Mouse (Mus musculus): ENCODE measurements around the gene Tube1.

Tube1 gene

DNA sequence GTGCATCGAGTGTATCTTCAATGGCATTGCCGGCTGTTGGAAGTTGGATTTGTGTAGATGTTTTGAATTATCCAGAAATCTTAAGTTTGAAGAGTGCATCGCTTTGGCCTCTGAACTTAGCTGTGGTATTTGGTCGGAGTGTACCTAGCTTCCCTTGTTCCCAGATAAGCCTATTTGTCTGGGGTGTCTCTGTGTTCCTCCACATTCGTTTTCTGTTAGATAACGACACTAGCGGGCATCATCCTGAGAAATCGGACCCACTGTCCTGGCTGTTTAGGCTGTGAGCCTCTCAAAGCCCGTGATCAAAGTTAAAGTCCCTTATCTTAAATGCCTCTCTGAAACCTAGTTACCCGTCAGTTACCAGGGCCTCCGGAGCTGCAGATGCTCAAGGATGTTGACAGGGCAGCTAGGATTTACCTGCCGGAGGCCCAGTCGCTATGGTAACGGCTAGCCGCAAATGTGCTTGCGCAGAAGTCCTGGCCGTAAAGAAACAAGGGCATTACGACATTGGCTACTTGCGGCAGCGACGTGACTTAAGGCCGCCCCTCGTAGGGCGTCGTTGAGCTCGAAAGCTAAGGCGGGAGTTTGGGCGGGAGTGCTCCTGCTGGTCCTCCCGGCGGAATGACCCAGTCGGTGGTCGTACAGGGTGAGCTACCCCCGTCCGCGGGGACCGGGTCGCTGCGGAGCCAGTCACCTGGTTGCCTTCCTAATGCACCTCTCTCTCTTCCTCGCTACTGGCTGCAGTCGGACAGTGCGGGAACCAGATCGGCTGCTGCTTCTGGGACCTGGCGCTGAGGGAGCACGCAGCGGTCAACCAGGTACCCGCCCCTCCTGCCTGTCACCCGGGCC, at the start of gene Tube1, which contains the start of gene Fam229b:
Tube1 (plus strand) TSS at position 515 of the 849 bp plus-strand sequence.
Fam229b (minus strand) TSS at position 453 of the 849 bp plus-strand sequence.
- DNase-seq (ENCODE audit: low read depth, low spot score) = peak; percentile 80

GRCm38 (mm10) chr10:39096981-39097380, 36.8 kb upstream of the Tube1 start:
- no peak for DNase-seq (ENCODE audit: low read depth, low spot score)

- no peak for DNase-seq (ENCODE audit: low read depth, low spot score)
Measured at GRCm38 (mm10) chr10:39098746-39099145, 35.0 kb upstream of the Tube1 start.

DNA sequence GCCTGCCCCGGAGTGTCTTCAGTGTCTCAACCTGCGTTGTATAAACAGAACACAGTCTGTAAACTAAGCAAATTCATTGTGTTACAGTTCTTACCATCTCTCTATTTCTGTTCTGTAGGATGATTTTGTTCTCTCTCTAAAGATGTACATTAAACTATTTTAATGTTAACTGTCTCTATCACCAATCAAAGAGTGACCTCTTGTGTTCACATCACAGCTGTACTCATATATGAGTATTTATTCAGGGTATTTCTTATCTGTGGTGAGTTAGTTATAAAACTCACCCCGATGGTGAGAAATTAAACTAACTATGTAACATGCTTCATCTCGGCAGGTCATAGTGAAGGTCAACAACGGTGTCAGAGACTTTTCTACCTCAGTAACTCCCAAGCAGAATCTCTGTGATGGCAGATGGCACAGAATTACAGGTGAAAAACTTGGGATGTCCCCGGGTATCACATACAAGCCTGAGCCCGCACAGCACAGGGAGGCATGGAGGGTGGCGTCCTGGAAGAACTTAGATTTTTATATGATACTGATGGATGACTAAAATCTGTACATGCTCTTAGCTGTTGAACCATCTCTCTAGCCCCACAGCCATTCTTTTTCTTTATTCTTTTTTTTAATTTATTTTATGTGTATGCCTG, 28.9 kb upstream of the Tube1 start:
- DNase-seq (ENCODE audit: low read depth, low spot score) = no peak

DNA sequence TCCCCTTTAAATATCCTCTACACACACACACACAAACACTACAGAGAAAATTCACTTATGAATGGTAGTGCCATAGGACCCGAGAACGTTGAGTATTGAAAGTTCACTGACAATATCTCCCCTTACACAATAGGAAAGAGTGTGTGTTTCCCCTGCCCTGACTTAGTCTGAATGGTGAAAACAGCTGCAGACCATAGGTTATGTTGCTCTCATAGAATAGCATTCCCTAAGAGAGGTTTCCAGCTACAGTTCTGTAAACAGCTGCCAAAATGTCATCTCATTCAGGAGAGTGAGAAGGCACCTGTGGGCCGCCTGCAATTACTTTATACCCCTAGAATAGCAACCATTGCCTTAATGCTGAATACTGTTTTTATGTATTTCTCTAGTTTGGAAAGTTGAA, 27.4 kb upstream of the Tube1 start:
- no peak for DNase-seq (ENCODE audit: low read depth, low spot score)

DNA sequence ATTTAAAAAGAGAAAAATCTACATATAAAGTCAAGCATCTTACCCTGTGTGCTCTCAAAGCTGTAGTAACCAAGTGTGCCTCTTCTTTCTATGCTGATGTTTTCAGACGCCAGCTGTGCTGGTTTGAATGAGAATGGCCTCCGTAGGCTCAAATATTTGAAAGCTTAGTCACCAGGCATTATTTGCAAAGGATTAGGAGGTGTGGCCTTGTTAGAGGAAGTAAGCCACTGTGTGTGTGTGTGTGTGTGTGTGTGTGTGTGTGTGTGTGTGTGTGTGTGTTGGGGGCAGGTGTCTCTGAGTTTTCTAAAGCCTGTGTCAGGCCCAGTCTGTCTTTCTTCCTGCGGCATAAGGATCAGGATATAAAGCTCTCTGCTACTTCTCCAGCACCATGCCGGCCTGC, 26.8 kb upstream of the Tube1 start:
- DNase-seq (ENCODE audit: low read depth, low spot score) = no peak

GRCm38 (mm10) chr10:39108837-39109488, 24.8 kb upstream of the Tube1 start:
- no peak for DNase-seq (ENCODE audit: low read depth, low spot score)

- no peak for DNase-seq (ENCODE audit: low read depth, low spot score)
Measured at GRCm38 (mm10) chr10:39109489-39109874, 24.3 kb upstream of the Tube1 start.

DNA sequence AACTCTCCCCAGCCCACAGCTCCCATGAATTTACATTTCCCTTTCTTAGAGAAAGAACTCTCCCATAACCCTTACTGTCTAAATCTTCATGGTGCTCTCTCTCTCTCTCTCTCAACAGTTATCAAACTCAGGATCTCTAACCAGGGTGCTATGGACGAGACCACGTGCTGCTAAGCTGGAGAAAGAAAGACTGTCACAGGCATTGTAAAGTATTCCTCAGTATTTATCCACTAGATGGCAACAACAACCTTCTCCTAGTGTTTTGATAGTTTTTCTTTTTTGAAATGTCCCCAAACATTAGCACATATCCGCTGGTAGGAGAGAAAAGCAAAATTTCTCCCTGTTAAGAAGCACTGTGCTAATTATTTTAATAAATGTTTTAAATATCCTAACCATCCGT, 12.4 kb upstream of the Tube1 start:
- DNase-seq (ENCODE audit: low read depth, low spot score) = no peak

DNA sequence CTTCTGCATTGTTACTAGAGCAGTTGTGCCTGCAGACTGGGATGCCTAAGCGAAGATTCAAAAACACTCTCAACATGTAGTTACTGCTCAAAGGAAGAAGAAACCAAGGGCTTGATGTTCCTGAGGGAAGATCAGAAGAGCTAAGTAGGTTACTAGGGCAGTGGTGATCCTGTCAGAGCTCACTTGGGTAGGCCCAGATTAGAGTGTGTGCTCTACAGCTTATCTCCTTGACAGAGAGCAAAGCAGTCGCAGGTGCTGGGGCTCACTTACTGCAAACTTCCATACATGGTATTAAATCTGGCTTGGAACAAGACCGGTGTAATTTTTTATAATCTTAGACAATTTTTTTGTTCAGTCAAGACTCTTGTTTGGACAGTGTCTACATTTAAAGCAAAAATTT, 4.0 kb downstream of the Tube1 start:
- no peak for DNase-seq (ENCODE audit: low read depth, low spot score)

DNA sequence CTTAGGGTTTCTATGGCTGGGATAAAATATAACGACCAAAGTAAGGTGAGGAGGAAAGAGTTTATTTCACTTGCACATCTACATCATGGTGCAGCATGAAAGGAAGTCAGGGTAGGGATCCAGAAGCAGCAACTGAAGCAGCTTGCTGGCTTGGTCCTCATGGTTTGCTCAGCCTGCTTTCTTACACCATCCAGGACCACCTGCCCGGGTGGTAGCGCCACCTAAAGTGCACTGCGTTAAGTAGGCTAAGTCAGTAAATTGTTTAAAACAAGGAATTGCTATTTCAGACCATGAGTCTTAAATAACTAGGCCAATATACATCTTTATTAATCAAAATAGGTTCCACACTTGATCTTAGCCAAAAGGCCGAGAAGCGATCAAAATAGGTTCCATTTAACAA, 5.0 kb downstream of the Tube1 start:
- no peak for DNase-seq (ENCODE audit: low read depth, low spot score)

GRCm38 (mm10) chr10:39140843-39141242, 7.1 kb downstream of the Tube1 start:
- no peak for DNase-seq (ENCODE audit: low read depth, low spot score)

GRCm38 (mm10) chr10:39141401-39141800, 7.6 kb downstream of the Tube1 start:
- DNase-seq (ENCODE audit: low read depth, low spot score) = peak; percentile 19

DNA sequence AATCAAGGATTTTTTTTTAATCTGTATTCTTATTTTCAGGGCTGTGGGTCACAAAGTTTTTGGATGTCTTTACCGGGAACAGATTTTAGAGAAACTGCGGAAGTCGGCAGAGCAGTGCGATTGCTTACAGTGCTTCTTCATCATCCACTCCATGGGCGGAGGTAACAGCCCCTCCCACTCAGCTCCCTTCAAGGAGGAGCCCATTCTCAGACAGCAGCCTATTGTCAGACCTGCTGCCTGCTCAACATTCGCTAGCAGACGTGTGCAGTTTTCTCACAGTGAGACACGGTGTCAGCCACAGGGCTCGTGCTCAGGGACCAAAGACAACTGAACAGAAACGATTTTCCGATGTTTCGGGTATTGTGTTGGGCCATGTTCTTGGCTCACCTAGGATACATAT, 8.4 kb downstream of the Tube1 start:
- DNase-seq (ENCODE audit: low read depth, low spot score) = no peak

- DNase-seq (ENCODE audit: low read depth, low spot score) = no peak
Measured at GRCm38 (mm10) chr10:39156719-39157118, 22.9 kb downstream of the Tube1 start.

GRCm38 (mm10) chr10:39157321-39157720, 23.5 kb downstream of the Tube1 start:
- no peak for DNase-seq (ENCODE audit: low read depth, low spot score)

DNA sequence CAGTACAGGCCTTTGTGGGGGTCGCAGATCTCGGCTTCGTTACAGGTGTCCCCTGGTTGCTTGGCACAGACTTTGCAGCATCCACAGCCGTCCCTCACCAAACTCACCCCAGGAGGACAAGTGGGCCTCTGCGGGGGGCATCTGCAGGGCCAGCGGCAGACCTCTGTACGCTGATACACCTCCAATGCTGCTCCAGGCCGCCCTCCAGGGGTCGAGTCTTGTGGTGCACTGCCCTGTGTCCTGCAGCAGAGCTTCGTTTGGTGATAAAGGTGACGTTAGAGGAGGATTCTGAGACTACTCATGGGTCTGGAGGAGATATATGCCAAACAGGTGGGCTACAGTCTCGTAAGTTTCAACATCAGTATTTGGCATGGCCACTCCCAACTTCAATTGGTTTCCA, 24.5 kb downstream of the Tube1 start:
- DNase-seq (ENCODE audit: low read depth, low spot score) = no peak

- no peak for DNase-seq (ENCODE audit: low read depth, low spot score)
Measured at GRCm38 (mm10) chr10:39161406-39161805, 27.6 kb downstream of the Tube1 start.

DNA sequence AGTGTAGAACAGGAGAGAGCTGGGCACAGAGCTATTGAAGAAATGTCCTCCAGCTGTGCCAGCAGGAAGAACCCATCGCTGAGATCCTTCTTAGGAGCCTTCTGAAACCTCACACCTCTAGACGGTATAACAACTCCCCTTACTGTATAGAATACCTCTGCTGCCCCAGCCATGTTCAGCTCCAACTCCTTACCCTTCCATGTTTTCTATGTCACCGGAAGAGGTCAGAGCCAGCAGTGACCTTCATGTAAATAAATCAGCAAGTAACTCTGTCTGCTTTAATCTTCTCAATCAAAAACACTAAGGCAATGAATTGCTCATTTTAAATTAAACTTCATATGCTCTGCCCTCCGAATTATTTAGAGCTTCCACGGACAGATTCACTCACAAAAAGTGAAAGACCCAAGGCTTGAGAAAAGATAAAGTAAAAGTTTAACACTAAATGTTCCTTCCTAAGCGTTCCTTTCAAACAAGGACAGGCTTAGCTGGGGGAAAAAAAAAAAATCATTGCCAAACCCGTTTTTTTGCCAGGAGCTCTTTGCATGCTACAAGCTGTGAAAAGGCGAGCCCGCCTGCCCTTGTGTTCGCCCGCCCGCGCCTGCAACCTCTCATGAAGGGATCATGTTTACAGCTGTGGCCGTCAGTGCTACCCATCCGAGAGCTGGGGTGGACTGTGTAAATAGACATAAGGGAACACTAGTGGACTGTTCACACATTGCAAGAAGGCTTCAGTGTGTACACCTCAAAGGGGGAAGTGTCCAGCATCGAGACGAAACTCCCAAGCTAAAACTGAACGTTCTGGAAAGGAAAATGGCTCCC, 29.1 kb downstream of the Tube1 start:
- no peak for DNase-seq (ENCODE audit: low read depth, low spot score)

GRCm38 (mm10) chr10:39163694-39164093, 29.9 kb downstream of the Tube1 start, which contains the start of gene Ccn6:
TSS of gene Ccn6 (minus strand) at chr10:39163794.
- no peak for DNase-seq (ENCODE audit: low read depth, low spot score)

- no peak for DNase-seq (ENCODE audit: low read depth, low spot score)
Measured at GRCm38 (mm10) chr10:39165632-39166115, 31.9 kb downstream of the Tube1 start.

All from c-Kit-negative CD71-positive TER-119-positive erythroid progenitor cells, embryonic 14.5 days (primary cell).